Mouse (Mus musculus) olfactory bulb, adult 2 months (tissue): ENCODE results near the gene Vsx1. TPM values are rescaled to one million over a fixed set of nuclear protein-coding genes. Genes with fewer than 3 reads are reported as not detected.

Source experiments
- H3K27ac ChIP-seq: fragments of 200-500 bp; 2 replicates; pipeline ENCODE4 v1.5.1; 2012; ENCODE audit warnings: low read depth, low read length; ENCODE audit not compliant: insufficient read depth
- H3K4me1 ChIP-seq: fragments of 200-500 bp; 2 replicates; pipeline ENCODE4 v1.6.1; 2012; ENCODE audit warnings: low read length; ENCODE audit not compliant: control insufficient read depth, insufficient read depth
- H3K4me3 ChIP-seq: fragments of 200-500 bp; 2 replicates; pipeline ENCODE4 v1.5.1; 2012; ENCODE audit warnings: mild to moderate bottlenecking, low read depth, low read length, moderate library complexity; ENCODE audit not compliant: insufficient read depth
- CTCF ChIP-seq: fragments of 200-500 bp; IDR thresholded peaks from 2 replicates; pipeline ENCODE4 v1.5.1; 2012; ENCODE audit warnings: low read depth, mild to moderate bottlenecking, low read length, moderate library complexity; ENCODE audit not compliant: insufficient read depth
- POLR2A ChIP-seq: fragments of 200-500 bp; IDR thresholded peaks from 2 replicates; pipeline ENCODE4 v1.6.1; 2012; ENCODE audit warnings: mild to moderate bottlenecking, low read depth, low read length, moderate library complexity; ENCODE audit not compliant: insufficient read depth
- WGBS: fragments of 180-500 bp; shearing (Covaris S2); methylation state at CpG from one replicate; pipeline ENCODE4 v1.1.7; 2018; 5-methylcytosine and 5-hydroxymethylcytosine counted together
- polyA plus RNA-seq: library from polyadenylated mRNA; stranded (reverse); fragments of >200 nt; gene quantifications from 2 replicates; pipeline ENCODE4 v1.2.4, GENCODE M21; 2012; ENCODE audit warnings: low replicate concordance; ENCODE audit not compliant: missing spikeins, insufficient read depth, insufficient read length

Vsx1 gene
- polyA plus RNA-seq, 1 experiment, result not detected

DNA sequence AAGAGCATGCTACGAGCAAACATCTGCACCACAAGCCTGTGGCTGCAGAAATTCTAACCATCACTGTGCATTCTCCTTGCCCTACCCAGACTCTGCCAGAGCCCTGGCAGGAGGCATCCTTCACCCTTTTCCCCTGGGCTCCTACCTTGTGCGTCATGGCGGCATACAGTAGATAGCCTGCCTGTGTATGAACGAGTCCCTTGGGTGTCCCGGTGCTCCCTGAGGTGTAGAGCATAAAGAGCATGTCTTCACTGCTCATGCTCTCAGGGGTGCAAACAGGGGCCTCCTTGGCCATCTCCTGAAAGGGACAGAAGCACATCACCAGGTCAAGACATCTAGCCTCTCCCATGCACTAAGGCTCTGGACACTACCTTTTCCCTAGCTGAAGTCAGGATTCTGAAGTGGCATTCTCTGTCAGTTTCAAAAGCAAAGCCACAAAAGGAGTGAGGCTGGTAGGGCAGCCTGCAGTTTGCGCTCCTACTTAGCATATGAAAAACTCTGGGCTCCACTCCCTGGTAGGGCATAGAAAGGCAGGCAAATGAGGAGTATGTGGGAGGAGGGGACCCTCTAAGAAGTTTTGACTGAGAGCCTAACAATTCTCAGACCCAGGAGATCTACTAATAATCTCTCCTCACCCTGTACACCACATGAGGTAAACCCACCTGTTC, 51.3 kb downstream of the Vsx1 start:
- no peak overlapping the region for H3K27ac ChIP-seq
- no peak overlapping the region for H3K4me3 ChIP-seq
- TF ChIP-seq POLR2A (no peak), CTCF (no peak)
- H3K4me1 ChIP-seq, result no peaks in the 10 kb centered on the region; the same call in 1 of the 2 replicates
- 56% methylated on average over 6 of the region's 6 CpGs for WGBS

DNA sequence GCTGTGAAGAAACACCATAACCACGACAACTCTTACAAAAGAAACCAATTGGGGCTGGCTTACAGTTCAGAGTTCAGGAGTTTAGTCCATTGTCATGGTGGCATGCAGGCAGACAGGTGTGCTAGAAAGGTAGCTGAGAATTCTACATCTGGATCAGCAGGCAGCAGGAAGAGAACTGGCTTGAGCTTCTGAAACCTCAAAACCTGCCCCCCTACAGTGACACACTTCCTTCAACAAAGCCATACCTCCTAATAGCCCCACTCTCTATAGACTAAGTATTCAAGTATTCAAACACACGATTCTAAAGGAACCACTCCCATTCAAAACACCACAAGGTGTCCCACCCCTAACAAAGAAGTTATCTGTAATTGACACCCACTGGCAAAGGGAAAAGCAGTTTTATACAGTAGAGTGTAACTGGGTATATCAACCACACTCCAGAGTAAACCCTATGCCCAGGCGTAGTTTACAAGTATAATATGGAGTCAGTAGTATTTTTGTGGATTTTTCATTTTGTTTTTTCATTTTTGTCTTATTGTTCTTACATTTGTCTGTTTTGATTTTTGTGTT, 53.2 kb downstream of the Vsx1 start:
- Histone ChIP-seq H3K4me1 (no peaks in the 10 kb centered on the region; the same call in 1 of the 2 replicates), H3K27ac (no peak overlapping the region), H3K4me3 (no peak overlapping the region)
- 78% methylated on average over 3 of the region's 3 CpGs for WGBS
- TF ChIP-seq CTCF (no peak), POLR2A (no peak)

Other genes with a start within 250 kb of the Vsx1 start
- gene Zfp442, start 237.9 kb downstream of the Vsx1 start, polyA plus RNA-seq, result not detected in 2 replicates
- not detected in 2 replicates for gene Zfp345, start 204.3 kb downstream of the Vsx1 start, polyA plus RNA-seq
- gene Cst7, start 118.9 kb downstream of the Vsx1 start, polyA plus RNA-seq, result not detected in 2 replicates
- gene Apmap, start 80.8 kb downstream of the Vsx1 start, polyA plus RNA-seq, result not detected in 2 replicates
- gene Acss1, start 20.9 kb downstream of the Vsx1 start, polyA plus RNA-seq, result not detected in 2 replicates
- not detected in 2 replicates for gene Entpd6, start 59.7 kb upstream of the Vsx1 start, polyA plus RNA-seq
- not detected in 2 replicates for gene Pygb, start 97.4 kb upstream of the Vsx1 start, polyA plus RNA-seq
- gene Abhd12, start 215.4 kb upstream of the Vsx1 start, polyA plus RNA-seq, result not detected in 2 replicates
- not detected in 2 replicates for gene Gins1, start 216.0 kb upstream of the Vsx1 start, polyA plus RNA-seq